Mouse (Mus musculus): Measurements from ENCODE around the gene Gpalpp1. TPM values are rescaled to one million over a fixed set of nuclear protein-coding genes. Genes with fewer than 3 reads are reported as not detected.
A peak's percentile ranks its signal among the peaks of the same experiment; 100 is the strongest.

The Gpalpp1 gene
- total and polyA plus RNA-seq, 3 experiments: 18.3 to 18.9 TPM; not detected in 1

- H3K36me3 ChIP-seq (ENCODE audit: control insufficient read depth in 1 of 2, insufficient read depth in 2 of 2, low read length in 2 of 2): peaks cover 0 to 4% of the 10 kb centered on the region in 2 experiments; a peak in 2 of 4 replicates
- peak overlapping the region; percentile 54 to 68 for H3K4me3 ChIP-seq (ENCODE audit: control insufficient read depth in 1 of 2, insufficient read depth in 1 of 2, low read depth in 2 of 2, low read length in 2 of 2)
- peak overlapping the region; percentile 63 for H3K9ac ChIP-seq (ENCODE audit: control insufficient read depth, low read depth, low read length, poor library complexity, severe bottlenecking)
- peaks cover 0 to 18% of the 10 kb centered on the region in 2 experiments; a peak in 3 of 4 replicates for H3K4me1 ChIP-seq (ENCODE audit: control insufficient read depth in 1 of 2, insufficient read depth in 2 of 2, low read length in 2 of 2)
- TF ChIP-seq BHLHE40 (IDR thresholded peaks at IDR 0.05; ENCODE audit: borderline replicate concordance, low read depth, low read length): no peak
- TF ChIP-seq TBP (IDR thresholded peaks at IDR 0.05; ENCODE audit: low read depth, low read length): no peak
- TF ChIP-seq POLR2AphosphoS5 (IDR thresholded peaks at IDR 0.05; ENCODE audit: borderline replicate concordance, low read depth, low read length): no peak
- no peak for TF ChIP-seq MYB (IDR thresholded peaks at IDR 0.05; ENCODE audit: low read depth, low read length)
- no peak for TF ChIP-seq TCF12 (IDR thresholded peaks at IDR 0.05; ENCODE audit: low read depth, low read length)
- TF ChIP-seq ZNF384 (IDR thresholded peaks at IDR 0.05; ENCODE audit: low read depth, low read length): peak; percentile 77
- TF ChIP-seq USF2 (IDR thresholded peaks at IDR 0.05; ENCODE audit: borderline replicate concordance in 1 of 2, insufficient read depth in 1 of 2, low read depth in 1 of 2, low read length in 2 of 2): no peak
- TF ChIP-seq POLR2AphosphoS2 (IDR thresholded peaks at IDR 0.05; ENCODE audit: low read length): no peak
- TF ChIP-seq UBTF (IDR thresholded peaks at IDR 0.05; ENCODE audit: borderline replicate concordance, insufficient read depth, low read depth, low read length): no peak
- no peak for TF ChIP-seq NELFE (IDR thresholded peaks at IDR 0.05; ENCODE audit: low read depth, low read length)
- no peak for TF ChIP-seq USF1 (IDR thresholded peaks at IDR 0.05; ENCODE audit: low read depth, low read length)
- TF ChIP-seq HCFC1 (IDR thresholded peaks at IDR 0.05; ENCODE audit: low read depth, low read length): 0 out of 2 replicates have a peak, but pooled peaks have one; percentile 19
- H3K79me2 ChIP-seq (ENCODE audit: control insufficient read depth, insufficient read depth, low read length, poor library complexity): no peaks in the 10 kb centered on the region; the same call in 1 of the 2 replicates
- no peaks in the 10 kb centered on the region for H3K27me3 ChIP-seq (ENCODE audit: control insufficient read depth in 1 of 2, insufficient read depth in 2 of 2, low read length in 2 of 2)
- H3K9me3 ChIP-seq (replicated peaks; ENCODE audit: insufficient read depth, low read length): no peaks in the 10 kb centered on the region
- H3K27ac ChIP-seq (ENCODE audit: control insufficient read depth, low read depth, low read length): peak overlapping the region; percentile 63
- DNase-seq (ENCODE audit: low read depth, low spot score): no peak
Observed at GRCm38 (mm10) chr14:76151820-76152161, 41.2 kb upstream of the Gpalpp1 start.

GRCm38 (mm10) chr14:76151011-76151410 is 40.5 kb upstream of the Gpalpp1 start:
- Histone ChIP-seq H3K4me1 (ENCODE audit: control insufficient read depth in 1 of 2, insufficient read depth in 2 of 2, low read length in 2 of 2) (peaks cover 0 to 24% of the 10 kb centered on the region in 2 experiments; a peak in 3 of 4 replicates), H3K36me3 (ENCODE audit: control insufficient read depth in 1 of 2, insufficient read depth in 2 of 2, low read length in 2 of 2) (peaks cover 0 to 8% of the 10 kb centered on the region in 2 experiments; a peak in 2 of 4 replicates), H3K27me3 (ENCODE audit: control insufficient read depth in 1 of 2, insufficient read depth in 2 of 2, low read length in 2 of 2) (no peaks in the 10 kb centered on the region), H3K9ac (ENCODE audit: control insufficient read depth, low read depth, low read length, poor library complexity, severe bottlenecking) (peak overlapping the region; percentile 63), H3K27ac (ENCODE audit: control insufficient read depth, low read depth, low read length) (peak overlapping the region; percentile 81), H3K79me2 (ENCODE audit: control insufficient read depth, insufficient read depth, low read length, poor library complexity) (no peaks in the 10 kb centered on the region; the same call in 1 of the 2 replicates), H3K4me3 (ENCODE audit: control insufficient read depth in 1 of 2, insufficient read depth in 1 of 2, low read depth in 2 of 2, low read length in 2 of 2) (peak overlapping the region; percentile 54 to 68), H3K9me3 (replicated peaks; ENCODE audit: insufficient read depth, low read length) (no peaks in the 10 kb centered on the region)
- DNase-seq (ENCODE audit: low read depth, low spot score): peak; percentile 61
- TF ChIP-seq SIN3A (IDR thresholded peaks at IDR 0.05; ENCODE audit: low read length) (peak; percentile 33; the same call in 1 of the 2 replicates), ETS1 (IDR thresholded peaks at IDR 0.05; ENCODE audit: low read depth, low read length) (0 out of 2 replicates have a peak, but pooled peaks have one; percentile 6), MAX (IDR thresholded peaks at IDR 0.05; ENCODE audit: low read length) (no peak), ZC3H11A (IDR thresholded peaks at IDR 0.05; ENCODE audit: low read depth, low read length) (peak; percentile 7; the same call in 1 of the 2 replicates), ZMIZ1 (IDR thresholded peaks at IDR 0.05; ENCODE audit: low read depth, low read length) (no peak), TCF12 (IDR thresholded peaks at IDR 0.05; ENCODE audit: low read depth, low read length) (peak; percentile 22; the same call in 1 of the 2 replicates), MAZ (IDR thresholded peaks at IDR 0.05; ENCODE audit: low read depth, low read length) (peak; percentile 63), USF1 (IDR thresholded peaks at IDR 0.05; ENCODE audit: low read depth, low read length) (peak; percentile 70; the same call in 1 of the 2 replicates), HCFC1 (IDR thresholded peaks at IDR 0.05; ENCODE audit: low read depth, low read length) (peak; percentile 21; the same call in 1 of the 2 replicates)
